Mouse (Mus musculus) frontal cortex, postnatal 14 days (tissue): ENCODE results near the gene Atxn1l.
A peak's percentile ranks its signal among the peaks of the same experiment; 100 is the strongest.

Experiments
- DNase-seq, 2 experiments: peaks; one replicate each; pipeline ENCODE4 v3.0.0; 2022; ENCODE audit warnings: low spot score in 2 of 2

Atxn1l gene

DNA sequence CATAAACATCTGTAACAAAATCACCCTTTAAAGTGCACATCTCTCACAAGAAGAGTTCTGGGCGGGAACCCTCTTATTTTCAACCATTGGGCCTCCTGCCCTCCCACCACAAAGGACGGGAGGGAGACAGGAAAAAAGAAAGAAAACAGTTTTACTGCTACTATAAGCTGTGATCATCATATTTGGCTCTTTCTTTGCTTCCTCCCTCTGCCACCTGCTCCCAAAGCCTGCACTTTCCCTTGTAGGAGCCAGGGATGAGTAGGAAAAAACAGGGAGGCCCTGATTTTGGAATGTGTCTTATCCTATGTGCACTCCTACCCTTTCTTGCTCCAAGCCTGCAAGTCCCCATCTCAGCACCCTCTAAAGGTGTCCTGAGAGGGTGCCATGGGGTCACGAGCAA, 6.5 kb downstream of the Atxn1l start:
- no peak for DNase-seq

DNA sequence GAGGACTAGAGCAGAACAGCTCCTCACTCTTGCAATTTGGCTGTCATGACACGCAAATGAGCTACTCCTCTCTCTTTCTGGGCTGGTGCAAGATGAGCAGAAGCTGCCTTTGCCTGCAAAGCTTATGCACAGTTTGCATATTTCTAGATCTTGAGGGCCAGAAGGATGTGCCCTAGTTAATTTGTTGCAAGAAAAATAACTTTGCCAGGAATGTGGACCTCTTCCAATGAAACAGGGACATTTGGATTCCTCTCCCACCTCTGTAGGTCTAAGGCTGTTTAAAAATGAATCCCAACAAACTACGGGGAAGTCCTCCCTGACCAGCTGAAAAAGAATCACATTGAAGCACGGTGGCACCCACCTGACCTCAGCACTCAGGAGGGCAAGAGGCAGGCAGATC, 12.4 kb downstream of the Atxn1l start:
- no peak for DNase-seq

DNA sequence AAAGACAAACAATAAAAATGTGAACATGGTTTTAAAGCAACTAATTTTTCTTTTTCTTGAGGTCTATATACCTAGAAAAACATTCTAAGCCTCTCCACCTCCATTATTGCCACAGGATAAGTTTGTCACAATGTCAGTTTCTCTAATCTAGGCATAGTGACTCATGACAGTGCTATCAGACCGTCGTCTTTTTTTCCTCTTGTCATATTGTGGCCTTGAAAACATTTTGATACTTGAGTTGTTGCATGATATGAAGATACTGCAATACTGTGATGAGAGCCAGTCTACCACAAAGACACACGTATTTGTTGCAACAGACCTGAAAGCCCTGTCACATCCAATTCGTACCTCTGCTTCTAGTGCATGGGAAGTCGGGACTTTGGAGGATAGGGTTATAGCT, 22.6 kb downstream of the Atxn1l start:
- DNase-seq: no peak

DNA sequence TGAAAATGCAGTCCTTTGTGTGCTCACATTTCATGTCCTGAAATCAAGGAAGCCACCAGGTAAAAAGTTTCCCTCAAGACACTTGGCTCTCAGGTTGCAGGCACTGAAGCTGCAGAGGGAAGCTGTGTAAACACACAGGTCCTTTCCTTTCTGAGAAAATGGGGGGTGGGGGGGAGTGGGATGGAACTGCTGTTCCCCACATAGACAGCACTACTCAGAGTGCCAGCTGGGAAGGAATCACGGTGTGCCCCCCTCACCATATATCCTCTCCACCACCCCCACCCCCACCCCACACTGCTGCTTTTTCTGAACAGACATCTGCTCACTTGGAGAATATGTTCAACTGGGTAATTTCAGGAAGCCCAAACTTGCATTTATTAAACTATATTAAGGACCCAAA, 25.0 kb downstream of the Atxn1l start:
- no peak for DNase-seq

DNA sequence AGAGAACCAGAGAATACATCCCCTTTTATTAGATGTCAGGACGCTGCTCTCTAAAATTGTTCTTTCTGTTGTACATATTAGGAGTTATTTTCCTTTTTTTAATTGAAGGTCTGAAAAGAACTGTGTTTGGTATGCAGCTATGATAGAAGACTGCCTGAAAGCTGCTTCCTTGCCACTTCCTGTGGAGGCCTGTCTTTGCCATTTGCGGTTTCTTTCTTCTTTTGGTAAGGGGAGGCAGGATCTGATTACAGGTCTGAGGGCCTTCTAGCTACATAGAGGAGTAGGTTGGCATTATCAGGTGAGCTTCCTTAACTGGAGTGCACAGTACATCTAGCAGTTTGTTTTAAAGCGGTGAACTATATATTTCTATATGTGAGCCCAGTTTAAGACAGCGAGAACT, 29.6 kb downstream of the Atxn1l start:
- no peak for DNase-seq

DNA sequence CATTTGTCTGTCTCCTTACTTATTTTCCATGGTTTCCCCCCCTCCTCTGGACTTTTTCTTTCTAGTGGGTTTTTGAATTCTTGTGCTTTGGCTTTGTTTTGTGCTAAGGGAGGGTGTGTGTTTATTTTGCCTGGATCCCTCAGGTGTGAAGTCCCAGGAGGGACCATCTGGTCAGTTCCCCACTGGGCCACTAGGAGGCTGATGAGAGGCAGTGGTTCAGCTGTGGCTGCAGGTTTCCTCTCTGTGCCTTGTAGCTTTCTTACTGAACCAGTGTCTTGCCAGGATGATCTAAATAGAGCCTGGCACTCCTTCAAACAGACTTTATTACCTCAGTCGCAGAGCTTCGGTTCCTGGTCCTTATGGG, 30.7 kb downstream of the Atxn1l start:
- peak; percentile 57 to 68 for DNase-seq

DNA sequence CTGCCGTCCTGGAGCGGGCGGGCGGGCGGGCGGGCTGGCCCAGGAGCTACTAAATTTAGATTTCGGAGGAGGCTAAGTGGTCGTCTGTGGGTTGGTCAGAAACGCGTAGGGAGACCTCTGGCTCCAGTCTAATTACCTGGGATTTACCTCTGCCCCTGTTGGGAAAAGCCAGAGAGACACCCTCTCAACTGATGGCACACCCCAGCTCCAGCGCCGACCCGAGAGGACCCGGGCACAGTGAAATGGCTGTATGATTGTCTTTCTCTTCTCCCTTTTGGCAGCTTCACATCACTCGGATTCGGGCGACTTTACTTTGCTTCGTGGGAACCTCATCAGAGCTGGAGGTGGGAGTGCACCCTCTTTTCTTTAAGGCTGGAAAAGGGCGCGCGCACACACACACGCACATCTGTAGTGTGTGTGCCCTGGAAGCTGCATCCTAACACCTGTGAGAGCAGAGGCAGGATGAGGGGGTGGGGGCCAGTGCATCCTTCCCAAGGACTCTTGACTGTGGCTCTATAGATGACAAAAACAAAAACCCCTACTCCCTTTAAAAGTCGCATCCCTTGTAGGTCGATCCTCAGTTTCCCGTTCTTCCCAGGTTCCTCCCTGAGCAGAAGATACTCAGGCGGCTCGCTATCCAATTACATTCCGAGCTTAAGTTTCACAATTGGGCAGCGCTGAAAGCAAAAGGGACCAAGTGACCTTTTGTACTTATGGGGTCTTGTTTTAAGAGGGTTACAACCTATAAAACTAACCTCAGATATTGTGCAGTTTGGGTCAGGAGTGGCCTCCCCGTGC, 31.3 kb downstream of the Atxn1l start:
- no peak for DNase-seq

DNA sequence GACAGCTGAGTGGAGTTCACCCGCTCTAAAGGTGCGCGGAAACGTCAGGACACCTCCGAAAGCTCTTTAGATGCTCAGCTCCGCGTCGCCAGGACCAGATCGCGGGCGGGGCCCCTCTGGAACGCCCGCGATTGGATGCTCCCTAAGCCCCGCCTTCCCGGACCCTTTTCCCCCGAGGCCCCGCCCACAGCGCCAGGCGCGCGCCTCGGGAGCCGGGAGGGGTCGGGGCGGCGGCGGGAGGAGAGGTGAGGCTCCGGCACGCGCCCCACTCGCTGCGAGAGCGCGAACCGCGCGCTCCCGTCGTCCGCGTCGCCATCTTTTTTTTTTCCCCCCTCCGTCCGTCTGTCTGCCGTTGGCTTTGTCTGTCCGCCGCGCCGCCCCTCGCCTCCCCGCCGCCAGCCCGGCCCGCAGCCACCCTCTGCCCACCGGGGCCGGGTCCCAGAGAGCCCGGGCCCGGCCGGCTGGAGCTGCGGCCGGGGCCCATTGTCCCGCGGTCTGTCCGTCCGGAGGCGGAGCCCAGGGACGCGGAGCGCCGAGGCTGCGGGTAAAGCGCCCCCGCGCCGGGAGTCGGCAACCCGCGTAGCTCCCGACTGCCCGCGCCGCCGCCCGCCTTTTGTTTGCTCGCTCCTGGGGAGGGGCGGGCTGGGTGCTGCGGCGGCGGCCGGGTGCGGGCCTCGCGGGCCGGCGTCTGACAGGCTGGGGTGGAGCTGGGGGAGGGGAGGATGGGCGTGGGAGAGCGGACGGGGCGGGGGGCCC, 32.0 kb downstream of the Atxn1l start, which contains the start of gene Zfp821:
TSS of gene Zfp821 (plus strand) at position 227 of the 756 bp plus-strand sequence.
- DNase-seq: peak; percentile 84 to 91

DNA sequence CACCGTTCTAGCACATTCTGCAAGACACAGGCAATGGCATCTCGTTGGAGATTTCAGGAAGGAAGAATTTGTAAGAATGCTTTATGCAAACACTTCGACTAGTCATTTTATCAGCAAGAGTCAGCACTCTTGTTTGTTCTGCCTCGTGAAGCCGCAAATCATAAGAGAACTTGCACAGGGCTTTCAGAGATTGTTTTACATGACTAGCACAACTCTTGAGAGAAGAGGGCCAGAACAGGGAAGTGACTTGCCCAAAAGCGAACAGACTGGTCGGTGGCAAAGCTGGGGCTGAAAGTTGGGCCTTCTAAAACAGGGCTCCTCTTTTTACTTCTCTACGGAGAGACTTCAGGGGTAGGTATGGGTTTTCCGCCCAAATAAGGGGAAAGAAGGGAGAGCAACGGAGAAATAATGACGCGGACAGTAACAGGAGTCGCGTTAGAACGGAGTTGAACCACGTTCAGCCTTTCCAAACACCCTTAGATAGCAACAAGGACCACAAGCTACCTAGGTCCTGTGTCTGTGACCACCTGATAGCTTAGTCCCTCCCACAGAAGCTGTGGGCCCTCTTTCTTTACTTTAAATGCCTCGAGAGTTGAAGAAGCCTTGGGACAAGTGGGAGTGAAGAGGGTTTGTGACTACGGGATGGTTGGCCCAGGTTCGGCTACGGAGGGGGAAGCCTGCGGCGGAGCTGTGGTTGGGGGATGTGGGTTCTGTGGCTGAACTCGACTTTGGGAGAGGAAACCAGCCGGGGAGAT, 32.8 kb downstream of the Atxn1l start:
- no peak for DNase-seq

DNA sequence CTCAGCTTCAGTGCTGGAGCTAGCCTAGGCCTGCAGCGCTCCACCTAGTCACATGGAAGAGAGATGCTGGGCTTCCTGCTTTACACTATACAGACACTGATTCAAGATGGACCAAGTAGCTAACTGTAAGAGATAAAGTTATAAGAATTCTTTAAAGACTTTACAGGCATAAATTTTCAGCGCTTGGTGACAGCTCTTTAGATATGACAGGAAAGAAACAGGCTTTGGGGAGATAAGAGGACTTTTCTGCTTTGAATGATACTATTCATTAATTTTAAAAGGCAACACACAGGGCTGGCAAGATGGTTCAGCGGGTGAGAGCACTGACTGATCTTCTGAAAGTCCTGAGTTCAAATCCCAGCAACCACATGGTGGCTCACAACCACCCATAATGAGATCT, 39.1 kb downstream of the Atxn1l start:
- DNase-seq: no peak

DNA sequence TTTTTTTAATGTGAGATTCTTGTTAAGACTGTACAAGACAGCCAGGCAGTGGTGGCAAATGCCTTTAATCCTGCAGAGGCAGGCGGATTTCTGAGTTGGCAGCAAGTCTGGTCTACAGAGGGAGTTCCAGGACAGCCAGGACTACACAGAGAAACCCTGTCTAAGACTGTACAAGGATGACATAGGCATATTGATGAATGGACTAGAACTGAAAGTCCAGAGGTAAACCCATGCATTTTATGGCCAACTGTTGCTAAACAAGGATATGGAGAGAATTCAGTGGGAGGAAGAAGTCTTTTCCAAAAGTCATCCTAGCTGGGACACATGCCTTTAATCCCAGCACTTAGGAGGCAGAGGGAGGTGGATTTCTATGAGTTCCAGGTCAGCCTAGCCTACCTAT, 39.8 kb downstream of the Atxn1l start:
- DNase-seq: no peak

DNA sequence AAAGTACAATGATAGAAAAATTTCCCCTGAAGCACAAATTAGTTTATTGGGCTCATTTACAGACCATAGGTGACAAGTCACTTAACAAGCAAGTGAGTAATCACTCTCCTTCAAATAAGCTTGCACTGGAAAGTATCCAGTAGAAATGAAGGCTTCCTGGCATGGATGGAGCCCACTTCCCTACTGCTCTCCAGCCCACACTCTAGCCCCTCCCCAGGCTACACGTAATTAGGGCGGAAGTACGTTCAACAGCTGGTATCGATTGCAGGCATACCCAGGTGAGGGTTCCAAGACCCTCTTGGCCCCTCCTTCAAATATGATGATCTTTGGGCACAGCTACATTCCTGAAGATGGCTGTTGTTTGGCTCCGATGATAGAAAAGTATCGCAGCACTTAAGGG, 43.4 kb downstream of the Atxn1l start:
- no peak for DNase-seq

DNA sequence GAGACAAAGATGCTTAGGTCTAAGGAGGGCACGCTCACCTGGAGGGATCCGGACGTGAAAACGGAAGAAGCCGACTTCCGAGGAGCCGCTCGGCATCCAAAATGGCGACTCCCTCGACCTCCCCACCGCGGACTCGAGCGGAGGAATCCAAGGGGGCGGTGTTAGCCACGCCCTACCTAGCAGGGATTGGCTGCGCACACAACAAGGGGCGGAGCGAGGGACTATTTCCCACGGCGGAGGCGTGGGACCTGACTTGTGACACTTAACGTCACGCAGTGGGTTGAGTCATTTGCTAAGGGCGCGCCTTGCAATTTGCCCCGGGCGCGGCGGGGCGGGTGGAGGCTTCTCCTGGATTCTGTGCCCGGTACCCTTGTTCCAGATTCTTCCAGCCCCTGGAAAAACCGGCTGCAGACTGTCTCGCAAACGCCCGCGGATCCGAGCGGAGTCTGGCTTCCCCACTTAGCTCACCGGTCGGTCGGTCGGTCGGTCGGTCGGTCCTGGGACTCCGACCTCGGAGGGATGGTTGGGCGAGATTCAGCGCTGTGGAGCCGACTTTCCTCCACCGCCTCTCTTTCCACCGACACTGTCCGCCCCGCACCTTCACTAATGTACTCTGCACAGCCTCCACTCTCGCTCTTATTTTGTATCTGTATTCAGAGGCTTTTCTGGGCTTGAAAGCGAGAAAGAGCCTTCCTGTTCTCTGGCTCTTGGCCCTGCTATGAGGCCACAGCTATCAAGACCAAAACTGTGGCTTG, 44.2 kb downstream of the Atxn1l start, which contains the start of gene Ist1:
TSS of gene Ist1 (minus strand) at position 115 of the 755 bp plus-strand sequence.
- peak; percentile 96 to 97 for DNase-seq

DNA sequence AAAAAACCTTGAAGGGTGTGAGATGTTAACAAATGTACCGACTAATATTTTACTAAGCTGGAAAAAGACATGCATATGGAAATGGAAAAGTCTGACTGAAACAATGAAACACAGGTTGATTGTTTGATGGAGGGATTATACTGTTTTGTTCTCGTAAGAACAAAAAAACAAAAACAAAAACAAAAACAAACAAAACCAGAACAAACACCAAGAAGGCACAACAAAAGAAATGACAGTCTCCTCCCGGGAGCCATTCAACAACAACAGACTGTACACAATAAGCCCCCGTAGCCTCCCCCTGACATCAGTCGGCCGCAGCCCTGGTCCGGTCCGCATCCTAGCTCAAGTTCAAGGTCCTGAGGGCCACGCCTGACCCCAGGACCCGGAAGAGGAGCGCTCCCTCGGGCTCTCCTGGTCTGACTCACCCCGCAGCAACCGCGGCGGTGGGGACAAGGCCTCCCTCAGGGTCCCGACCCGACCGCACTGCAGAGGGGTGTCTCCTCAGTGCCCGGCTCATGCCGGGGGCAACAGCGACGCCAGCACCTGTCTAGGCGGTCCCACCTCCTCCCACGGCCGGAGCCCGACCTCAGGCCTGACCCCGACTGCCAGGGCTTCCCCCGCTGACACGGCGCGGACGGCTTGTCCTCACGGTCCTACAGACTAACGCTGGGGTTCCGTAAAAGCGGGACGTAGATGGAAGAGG, 44.9 kb downstream of the Atxn1l start:
- no peak for DNase-seq

DNA sequence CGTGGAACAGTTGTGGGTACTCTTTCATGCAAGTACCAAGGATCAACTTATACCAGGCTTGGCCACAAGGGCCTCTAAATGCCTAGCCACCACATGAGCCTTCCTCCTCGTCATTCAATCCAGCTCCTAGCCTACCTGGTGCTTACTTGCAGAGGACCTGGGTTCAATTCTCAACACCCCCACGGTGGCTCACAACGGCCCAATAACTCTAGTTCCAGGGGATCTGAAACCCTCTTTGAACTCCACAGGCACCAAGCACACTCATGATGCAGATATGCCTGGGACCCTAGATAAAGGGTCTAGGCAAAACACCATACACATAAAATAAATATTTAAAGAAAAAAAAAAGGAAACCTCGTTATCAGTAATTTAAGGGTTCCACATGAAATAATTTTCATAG, 45.8 kb downstream of the Atxn1l start:
- DNase-seq: no peak

DNA sequence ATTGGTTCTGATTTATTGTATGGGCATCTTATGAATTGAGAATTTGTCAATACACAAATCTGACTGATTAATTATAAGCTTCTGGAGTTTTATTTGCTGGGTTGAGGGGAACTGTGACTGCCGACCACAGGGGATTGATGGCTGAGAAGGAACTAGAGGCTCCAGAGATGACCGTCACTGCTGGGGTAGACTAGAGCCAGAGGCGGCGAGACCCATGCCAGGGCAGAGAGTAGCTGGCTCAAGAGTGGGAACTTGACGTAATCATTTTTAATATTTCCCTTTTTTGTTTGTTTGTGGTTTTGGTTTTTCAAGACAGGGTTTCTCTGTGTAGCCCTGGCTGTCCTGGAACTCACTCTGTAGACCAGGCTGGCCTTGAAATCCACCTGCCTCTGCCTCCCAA, 50.3 kb downstream of the Atxn1l start:
- no peak for DNase-seq

DNA sequence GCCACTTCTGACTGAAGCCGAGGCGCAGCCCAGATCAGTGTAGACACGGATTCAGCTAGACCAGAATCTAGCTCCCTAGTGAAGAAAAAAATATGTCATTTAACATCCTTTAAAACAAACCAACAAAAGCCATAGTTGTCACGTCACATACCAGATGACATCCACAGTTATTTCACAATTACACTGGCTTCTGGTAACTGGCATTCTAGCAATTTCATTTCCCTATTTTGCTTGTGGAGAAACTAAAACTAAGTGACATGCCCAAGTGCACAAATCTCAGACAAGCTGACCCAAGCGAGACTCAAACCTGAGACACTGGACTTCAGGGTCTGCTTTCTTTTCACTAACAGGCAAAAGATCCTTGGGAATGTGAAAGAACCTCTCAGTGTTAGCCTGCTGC, 55.4 kb downstream of the Atxn1l start:
- no peak for DNase-seq

DNA sequence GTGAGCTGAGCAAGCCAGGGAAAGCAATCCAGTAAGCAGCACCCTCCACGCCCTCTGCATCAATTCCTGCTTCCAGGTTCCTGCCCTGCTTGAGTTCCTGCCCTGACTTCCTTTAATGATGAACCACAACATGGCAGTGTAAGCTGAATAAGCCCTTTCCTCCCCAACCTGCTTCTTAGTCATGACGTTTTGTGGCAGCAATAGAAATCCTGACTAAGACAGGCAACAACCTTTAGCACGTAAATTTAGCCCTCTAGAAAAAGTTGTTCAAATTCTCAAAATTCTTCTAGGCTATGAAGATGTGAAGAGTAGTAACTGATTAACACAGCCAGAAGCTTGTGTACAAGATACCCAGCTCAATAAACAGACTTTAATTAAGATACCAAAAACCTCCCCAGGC, 56.0 kb downstream of the Atxn1l start:
- DNase-seq: no peak
